Mouse (Mus musculus) left cerebral cortex, adult 18-20 months (tissue): Measurements from ENCODE around the gene Jmjd6. TPM values are rescaled to one million over a fixed set of nuclear protein-coding genes. Genes with fewer than 3 reads are reported as not detected.

Experiments used
- DNase-seq, 2 experiments: peaks; one replicate each; pipeline ENCODE4 v3.0.0; 2021 to 2022; ENCODE audit warnings: low spot score in 2 of 2, mixed read lengths in 1 of 2
- long read RNA-seq, 2 experiments: library from polyadenylated mRNA; stranded (forward); transcript quantifications; one replicate each; pipeline ENCODE4 v2.0.0; 2021
- total RNA-seq, 2 experiments: library from RNA; stranded (reverse); gene quantifications; 2 replicates each; pipeline ENCODE4 v1.2.3; 2021

Gene Jmjd6
- 10 to 100 TPM; 28.3 to 31.3 TPM for total RNA-seq
- long read RNA-seq, experiment 1, full-length matches to known transcripts: 41 of 69 reads
- long read RNA-seq, experiment 1, partial matches to known transcripts: 8 of 69 reads
- long read RNA-seq, experiment 1, other reads (novel, unspliced or antisense): 20 of 69 reads
- long read RNA-seq, experiment 2, full-length matches to known transcripts: 20 of 37 reads
- long read RNA-seq, experiment 2, partial matches to known transcripts: 5 of 37 reads
- long read RNA-seq, experiment 2, other reads (novel, unspliced or antisense): 12 of 37 reads

DNA sequence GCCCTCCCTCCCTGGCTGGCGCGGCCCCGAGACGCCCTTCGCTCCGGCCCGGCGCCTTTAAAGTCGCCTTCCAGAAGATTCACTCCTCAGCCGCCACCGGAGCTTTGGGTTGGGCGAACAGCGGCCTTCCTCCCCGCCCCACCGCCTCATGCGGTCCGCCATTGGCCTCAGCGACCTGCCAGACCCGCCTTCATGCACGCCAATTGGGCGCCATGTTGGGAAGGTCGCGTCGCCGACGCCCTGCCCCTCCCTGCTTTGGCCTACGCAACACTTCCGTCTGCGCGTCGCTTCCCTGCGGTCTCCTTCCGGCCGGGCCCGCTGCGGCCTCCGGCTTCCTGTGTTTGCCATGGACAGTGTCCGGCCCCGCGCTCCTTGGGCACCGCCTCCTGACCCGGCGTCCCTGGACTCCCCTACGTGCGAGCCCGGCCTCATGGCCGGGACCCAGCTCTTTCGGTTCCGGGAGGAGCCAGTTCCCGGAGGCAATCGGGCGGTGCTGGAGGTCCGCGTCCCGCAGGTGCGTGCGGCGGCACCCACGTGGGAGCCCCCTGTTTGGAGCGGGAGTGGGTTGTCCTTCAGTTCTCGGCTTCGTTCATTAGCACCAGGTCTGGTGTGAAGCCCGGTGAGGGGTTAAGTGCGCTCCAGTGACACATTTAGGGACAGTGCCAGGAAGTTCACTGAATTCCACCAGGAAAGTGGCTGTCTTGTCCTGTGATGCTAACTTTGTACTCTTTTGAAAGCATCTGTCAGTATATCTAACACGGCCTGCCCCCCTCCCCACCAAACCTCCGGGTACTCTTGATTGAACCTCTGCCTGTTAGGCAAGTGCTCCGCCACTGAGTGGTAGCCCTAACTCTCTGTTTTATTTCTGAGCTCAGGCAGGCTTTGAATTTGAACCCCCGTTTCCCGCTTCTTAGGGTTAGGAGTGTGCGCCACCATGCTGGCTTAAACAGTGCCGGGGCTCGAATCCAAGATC is at the start of gene Jmjd6, which contains the start of gene Mettl23:
Jmjd6 (minus strand) TSS at position 189 of the 973 bp plus-strand sequence.
Mettl23 (plus strand) TSS at position 18 of the 973 bp plus-strand sequence.
- peak; percentile 97 to 98 for DNase-seq

DNA sequence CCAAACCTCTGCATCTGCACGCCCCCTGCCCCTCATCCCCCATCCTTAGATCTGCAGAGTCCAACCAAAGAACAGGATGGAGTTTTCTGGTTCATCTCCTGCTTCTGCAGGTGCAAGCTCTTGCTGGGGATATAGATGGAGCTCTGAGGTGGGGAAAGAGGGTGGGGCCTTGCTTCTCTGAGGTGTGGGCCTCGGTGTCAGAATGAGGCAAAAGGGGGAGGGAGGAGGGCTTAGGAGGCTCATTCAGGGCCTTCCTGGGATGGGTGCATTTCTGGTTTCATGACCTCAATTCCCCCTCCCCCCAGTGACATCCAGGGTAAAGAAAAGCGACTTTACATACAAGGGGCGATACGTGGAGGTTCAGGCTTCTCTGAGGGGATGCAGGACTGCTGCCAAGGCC is 43.9 kb upstream of the Jmjd6 start:
- no peak for DNase-seq

DNA sequence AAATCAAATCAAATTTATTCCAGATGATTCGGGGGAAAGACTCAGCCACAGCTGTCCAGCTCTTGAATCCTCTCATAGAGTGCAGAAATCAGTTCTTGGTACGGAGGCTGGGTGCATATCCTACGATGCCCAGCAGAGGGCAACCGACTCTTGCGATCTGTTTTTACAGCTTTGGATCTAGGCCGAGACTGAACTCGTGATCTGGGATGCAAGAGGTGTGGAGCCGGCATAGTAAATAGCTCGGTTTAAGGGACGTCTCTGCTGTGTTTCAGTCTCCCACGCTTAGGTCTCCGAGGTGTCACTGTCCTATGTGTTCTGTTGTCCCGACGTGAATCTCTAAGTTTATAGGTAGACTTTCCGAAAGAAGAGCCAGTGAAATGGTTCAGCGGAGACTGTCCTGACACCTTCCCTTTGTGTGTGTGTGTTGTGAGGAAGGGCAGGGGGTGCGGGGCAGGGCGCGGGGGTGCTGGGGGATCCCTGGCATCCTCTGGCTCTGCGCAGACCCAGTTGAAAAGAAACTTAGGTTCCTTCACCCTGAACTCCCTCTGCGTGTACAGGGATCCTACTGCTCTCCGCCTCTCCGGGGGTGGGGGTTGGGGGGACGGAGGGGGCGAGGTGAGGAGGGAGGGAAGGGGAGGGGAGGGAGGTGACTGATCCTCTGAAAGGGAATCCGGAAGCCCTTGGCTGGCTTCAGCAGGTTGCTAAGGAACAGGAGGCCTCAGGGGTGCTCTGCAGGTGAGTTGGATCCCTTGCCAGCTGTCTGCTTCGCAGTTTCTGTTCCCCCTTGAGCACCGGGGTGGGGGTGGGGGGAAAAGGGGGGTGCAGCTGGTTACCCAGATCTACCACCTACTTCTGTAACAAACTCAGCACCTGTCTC is 42.3 kb upstream of the Jmjd6 start:
- peak; percentile 75 to 85 for DNase-seq

DNA sequence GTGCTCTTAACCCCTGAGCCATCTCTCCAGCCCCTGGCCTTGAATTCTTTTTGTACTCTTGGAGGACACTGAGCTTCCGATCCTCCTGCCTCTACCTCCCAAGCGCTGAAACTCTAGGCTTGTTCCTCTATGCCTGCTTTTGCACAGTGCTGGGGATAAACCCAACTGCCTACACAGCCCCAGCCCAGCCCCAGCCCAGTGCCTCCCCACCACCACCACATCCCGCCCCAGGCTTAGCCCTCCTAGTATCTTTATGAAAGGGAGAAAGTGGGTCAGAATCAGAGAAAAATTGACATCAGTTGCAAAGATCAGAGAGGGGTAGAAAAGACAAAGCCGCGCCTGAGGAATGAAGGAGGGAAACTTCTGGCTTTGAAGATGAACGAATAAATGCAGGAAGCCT is 40.8 kb upstream of the Jmjd6 start:
- no peak for DNase-seq

DNA sequence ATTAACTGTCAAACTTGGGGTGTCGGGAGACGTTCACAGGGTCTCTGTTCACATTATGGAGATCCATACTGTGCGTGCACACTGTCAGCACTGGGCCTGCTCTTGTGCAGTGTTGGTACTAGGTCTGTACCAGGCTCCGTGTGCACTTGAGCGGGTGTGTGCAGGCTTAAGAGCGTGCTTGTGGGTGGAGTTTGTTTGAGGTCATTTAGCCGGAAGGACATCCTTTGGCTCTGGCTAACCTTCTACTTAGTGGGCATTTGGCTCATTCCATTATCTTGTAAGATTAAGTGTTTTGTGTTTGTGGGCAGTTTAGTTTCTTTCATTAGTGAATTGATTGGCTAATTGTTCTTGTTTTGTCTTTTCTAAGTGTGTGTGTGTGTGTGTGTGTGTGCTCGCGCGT is 39.2 kb upstream of the Jmjd6 start:
- no peak for DNase-seq

DNA sequence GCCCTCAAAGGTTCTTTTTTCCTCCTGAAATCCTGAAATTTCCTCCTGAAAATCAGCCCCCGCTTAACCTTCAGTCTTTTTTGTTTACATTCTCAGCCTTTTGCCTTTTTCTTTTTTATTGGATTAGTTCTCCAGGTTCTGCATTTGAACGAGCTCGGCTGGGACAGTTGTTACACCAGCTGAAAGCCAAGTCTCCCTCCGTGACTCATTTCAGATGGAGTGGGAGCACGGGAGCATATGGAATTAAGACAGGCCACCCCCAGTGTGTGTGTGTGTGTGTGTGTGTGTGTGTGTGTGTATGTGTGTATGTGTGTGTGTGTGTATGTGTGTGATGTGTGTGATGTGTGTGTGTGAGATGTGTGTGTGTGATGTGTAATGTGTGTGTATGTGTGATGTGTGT is 38.2 kb upstream of the Jmjd6 start:
- peak; percentile 40 to 43 for DNase-seq

DNA sequence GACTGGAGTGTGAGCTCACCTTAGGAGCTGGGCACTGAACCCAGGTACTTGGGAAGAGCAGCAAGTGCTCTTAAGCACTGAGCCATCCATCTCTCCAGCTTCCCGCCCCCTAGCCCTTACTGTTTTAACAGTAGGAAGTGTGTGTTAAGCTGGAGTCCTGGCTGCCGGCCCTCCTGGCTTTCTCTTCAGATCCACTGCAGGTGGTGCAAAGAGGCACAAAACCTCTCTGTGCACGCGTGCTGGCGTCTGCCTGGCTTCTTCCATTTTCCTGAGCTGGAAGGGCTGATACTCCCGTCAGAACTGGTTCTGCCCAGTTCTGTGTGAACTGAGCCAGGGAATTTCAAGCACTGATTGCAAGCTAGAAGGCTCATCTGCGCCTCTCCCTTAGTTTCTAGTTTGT is 37.6 kb upstream of the Jmjd6 start:
- DNase-seq: peak; percentile 38

DNA sequence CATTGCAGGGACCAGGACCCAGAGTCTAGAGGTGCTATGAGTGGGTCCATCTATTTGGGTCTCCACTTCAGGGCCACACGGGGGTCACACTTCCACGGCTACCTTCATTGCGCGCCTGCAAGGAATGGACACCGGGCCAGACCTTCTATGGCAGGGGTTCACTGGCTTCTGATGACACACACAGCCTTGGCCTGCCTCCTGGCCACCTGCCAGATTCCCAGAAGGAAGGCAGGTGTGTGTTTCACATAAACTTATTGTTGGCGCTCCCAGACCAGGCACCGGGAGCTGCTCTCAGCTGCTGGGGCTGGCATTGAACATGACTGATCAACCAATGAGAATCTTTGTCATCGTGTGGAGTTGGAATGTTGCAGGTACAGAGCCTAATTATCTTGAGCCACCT is 35.2 kb upstream of the Jmjd6 start:
- no peak for DNase-seq

DNA sequence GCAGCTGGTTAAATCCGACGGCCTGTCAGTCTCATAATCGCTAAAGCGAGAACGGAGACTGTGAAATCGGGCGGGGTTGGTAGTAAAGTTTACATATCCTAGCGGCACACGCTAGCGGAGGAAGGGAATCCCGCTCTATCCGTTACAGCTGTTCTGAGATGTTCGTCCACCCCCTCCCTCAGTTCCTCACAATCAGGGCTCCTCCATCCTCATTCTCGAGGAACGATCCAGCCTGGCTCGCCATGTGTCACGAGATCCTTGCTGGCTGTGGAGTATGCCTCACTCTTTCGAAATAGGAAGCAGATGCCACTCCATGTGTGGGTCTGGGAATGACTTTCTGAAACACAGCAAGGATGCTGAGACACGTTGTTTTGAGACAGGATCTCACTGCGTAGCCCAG is 30.7 kb upstream of the Jmjd6 start:
- DNase-seq: peak; percentile 39 to 54

DNA sequence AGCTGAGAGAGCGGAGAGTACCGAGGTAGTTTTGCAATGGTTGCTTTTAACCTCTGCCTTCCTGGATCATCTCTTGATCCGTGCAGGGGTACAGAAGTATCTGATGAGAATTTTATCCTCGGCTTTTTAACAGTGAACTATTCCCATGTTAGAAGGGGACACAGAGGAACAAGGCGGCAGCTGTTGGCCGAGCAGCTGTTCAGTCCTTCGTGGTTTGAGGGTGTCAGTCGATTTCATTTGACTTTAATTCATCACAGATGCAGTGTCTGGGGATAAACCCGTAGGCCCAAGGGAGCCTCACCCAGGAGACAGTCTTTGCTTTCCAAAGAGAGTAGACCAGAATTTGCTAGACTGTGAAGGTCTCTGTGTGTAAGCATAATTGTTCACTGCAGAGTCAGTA is 28.3 kb upstream of the Jmjd6 start:
- DNase-seq: no peak

DNA sequence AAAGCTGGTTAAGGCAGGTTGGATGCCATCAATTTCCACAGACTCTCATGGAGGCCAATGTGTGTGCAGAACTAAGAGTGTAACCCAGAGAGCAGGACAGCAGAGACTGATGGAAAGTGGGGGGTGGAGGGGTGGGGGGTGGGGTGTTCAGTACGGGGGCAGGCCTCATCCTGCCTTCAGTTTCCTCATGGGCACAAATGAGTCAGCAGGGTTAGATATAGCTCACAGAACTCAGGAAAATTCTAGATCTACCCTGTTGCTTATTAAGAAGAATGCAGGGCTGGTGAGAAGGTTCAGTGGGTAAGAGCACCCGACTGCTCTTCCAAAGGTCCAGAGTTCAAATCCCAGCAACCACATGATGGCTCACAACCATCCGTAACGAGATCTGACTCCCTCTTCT is 26.4 kb upstream of the Jmjd6 start:
- no peak for DNase-seq

DNA sequence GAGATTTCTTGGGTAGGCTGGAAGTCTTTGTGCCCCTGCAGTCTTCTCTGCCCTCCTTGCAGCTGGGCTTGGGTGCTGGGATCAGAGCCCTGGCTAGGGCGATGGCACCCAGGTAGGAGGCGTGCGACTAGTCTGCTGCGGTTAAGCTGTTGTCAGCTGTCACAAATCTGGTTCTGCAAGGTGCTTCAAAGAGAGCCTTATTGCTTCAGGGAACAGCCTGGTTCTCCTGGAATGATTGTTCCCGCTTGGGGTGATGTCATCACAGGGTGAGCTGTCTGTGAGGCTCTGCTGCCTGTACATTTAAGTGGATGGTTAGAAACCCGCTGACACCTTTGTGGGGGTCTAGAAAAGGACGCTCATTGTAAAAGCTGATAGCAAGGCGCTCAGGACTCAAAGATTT is 26.0 kb upstream of the Jmjd6 start:
- no peak for DNase-seq

DNA sequence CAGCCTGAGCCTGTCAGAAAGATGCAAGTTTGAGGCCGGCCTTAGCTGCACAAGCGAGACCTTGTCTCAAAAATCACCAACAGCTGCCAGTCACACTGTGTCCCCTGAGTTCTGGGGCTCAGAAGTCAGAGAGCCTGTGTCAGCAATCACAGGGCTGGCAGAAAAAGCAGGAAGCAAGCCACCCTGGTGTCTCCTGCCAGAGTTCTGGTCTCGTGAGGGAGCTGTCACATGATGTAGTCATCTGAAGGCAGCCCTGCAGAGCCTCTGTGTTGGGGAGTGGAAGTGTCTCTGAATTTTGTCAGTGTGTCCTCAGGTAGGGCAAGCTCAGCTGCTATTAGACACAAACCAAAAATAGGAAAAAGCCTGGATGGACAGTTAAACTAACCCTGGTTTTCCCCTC is 24.9 kb upstream of the Jmjd6 start:
- no peak for DNase-seq

DNA sequence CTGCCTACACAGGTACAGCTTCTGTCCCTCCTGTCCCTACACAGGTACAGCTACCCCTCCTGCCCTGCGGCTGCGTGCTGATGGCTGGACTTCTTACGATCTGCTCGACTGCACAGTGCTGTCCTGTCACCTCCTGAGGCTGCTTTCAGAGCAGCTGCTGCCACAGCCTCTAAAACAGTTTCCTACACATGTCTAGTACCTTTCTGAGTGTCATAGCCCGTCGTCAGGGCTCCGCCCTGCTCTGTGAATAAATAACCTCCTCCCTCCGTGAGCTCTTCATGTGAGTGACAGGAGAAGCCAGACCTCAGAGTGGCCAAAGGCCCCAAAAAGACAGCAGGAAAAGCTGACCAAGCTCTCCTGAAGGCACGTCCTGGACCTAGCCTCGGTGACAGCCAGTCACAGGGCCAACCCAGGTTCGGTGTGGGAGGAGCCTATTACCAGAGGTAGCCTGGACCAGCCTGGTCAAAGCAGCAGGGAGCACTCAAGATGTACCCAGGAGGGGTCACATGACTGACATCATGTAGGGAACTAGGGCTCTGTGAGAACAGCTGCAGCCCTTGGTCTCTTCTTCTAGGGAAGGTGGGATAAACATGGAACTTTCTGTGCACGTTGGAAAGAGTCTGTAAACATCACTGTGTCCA is 22.8 kb upstream of the Jmjd6 start:
- DNase-seq: no peak

DNA sequence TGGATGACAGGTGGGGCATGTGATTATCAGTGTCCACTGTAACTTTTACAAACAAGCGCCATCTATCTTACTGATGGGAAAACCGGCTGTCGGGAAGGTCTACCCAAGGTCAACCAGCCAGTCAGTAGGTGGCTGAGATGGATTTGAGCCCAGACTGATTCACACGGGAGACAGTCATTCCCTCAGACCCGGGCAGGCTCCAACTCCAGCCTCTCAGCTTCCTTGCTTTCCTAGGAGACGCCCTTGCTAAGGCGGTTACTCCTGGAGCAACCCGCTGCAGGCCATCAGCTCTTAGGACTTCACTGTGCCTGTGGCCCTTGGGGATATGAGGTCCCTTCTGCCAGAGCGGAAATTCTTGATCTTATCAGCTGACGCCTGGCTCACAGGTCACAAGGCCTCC is 21.2 kb upstream of the Jmjd6 start:
- DNase-seq: no peak

DNA sequence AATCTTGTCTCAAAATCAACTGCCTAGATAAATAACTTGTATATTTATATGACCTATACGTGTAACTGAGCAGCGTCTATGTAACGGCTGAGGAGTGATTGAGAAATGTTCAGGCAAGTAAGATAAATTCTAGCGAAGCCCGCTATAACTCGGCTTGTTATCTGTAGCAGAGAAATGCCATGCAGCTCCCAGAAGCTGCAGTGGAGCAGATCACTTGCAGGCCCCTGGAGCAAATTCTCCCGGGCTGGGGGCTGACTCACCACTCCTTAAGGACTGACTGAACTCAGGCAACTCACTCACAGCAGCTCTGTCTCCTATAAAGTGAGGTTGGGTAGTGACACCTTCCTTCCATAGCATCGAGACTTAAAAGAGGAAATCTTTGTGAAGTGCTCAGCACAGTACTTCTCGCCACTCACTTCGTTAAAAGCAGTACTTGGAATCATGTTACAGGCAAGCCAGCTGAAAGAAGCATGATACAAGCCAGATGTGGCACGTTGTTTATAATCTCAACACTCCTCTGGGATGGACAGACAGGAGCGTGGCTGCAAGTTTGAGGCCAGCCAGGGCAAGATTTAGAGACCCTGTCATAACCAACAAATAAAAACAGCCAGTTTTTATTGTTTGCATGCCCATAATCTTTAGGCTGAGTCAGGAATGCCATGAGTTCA is 14.1 kb upstream of the Jmjd6 start:
- no peak for DNase-seq

DNA sequence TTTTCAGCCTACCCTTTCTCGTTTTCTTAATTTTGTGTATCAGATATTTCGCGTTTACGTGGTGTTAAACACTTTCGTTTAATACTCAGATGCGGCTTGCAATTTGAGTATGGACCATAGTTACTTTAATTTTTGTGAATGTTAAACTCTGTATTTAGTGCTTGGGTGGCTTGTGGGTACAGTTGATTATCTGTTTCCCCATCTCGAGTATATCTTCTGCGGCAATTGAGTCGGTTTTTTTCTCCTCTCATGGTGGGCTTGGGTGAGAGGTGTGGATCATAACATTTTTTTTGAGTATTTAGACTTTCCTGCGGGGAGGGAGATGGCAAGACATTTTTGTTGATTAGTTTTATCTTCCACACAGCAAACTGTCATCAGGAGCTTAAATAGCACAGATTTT is 11.0 kb upstream of the Jmjd6 start:
- no peak for DNase-seq

DNA sequence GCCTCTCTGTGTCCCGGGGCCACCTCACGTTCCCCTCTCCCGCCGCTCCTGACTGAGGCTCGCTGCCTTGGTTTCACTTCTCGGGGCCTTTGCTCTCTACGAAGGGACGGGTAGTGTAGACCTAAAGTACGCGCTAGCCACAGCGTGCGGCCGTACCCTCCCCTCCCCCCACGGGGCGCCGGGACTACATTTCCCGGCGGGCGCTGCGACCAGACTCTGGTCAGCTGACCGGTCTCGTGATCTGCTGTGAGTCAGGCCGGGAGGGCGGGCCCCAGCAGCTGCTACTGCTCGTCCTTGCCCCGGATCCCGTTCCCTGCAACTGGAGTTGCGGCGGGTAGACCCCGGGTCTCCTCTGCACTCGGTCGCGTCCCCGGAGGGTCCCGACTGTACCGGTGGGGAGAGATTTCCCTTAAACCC is 10.3 kb upstream of the Jmjd6 start:
- peak; percentile 98 for DNase-seq

DNA sequence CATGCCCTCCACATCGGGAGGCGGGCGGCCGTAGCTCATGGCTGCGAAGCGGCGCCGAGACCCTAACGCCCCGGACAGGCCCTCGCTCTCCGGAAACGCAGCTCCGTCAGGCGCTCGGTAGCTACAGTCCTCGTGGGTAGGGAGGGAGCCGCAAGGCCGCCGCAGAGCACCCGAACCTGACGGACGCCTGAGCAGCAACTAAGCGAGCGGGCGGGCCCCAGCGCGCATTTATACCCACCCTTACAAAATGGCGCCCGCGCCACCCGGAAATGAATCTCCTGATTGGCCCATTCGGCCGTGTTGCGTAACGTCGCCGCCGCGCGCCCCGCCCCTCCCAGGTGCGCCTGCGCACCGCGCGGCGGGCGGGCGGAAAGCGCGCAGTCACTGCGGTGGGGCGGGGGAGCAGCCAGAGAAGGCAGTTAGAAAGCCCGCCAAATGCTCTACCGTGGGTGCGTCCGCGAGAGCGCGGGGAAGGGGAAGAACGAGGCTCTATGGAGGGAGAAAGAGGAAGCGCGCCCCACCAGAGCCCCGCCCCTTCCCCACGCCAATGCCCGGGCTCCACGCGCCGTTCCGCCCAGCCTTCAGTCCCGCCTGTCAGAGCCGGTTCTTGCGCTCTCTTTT is 9.8 kb upstream of the Jmjd6 start, which contains the start of gene Srsf2:
Srsf2 (minus strand) TSS at position 204 of the 621 bp plus-strand sequence.
- DNase-seq: peak; percentile 94 to 97
